15 mouse cellular contexts compared by ENCODE assay signal in genomic region chr3:52600146-52600545, GRCm38 (mm10).
DNase-seq lines count a peak whose midpoint lies in the region; ATAC-seq lines count a peak whose summit lies in the region.
"Had no signal": no experiment of that assay in that cellular context is flagged by ENCODE, and none has a peak within 500 bp of the region (broad histone marks: within the 10 kb centered on the region; RNA-seq: fewer than 3 reads in every experiment).

No protein-coding gene starts in this region.

- no peaks in the 10 kb centered on the region for H3K27me3 ChIP-seq in intestine, embryonic 14.5 days (replicated peaks; ENCODE audit: control insufficient read depth, insufficient read depth, low read length)
- no peaks in the 10 kb centered on the region for H3K27me3 ChIP-seq in intestine, embryonic 16.5 days (replicated peaks; ENCODE audit: control insufficient read depth, insufficient read depth, low read length)
- H3K27me3 ChIP-seq: embryonic facial prominence, embryonic 12.5 days; limb, embryonic 15.5 days; midbrain, embryonic 12.5 days had no signal

- no peak overlapping the region for H3K4me3 ChIP-seq in intestine, embryonic 14.5 days (ENCODE audit: low read depth, low read length)
- H3K4me3 ChIP-seq in intestine, embryonic 16.5 days (ENCODE audit: low read length), result no peak overlapping the region
- no peak overlapping the region for H3K4me3 ChIP-seq in brown adipose tissue, adult 24 weeks (ENCODE audit: insufficient read depth, low read depth, low read length)
- H3K4me3 ChIP-seq: embryonic facial prominence, embryonic 12.5 days; limb, embryonic 15.5 days; midbrain, embryonic 12.5 days had no signal

- H3K4me2 ChIP-seq in intestine, embryonic 14.5 days (ENCODE audit: low read length), result no peak overlapping the region
- no peak overlapping the region for H3K4me2 ChIP-seq in intestine, embryonic 16.5 days (ENCODE audit: low read depth, low read length)
- H3K4me2 ChIP-seq: embryonic facial prominence, embryonic 12.5 days; limb, embryonic 15.5 days; midbrain, embryonic 12.5 days had no signal

- H3K36me3 ChIP-seq in intestine, embryonic 14.5 days (ENCODE audit: control insufficient read depth, insufficient read depth, low read length), result no peaks in the 10 kb centered on the region
- no peaks in the 10 kb centered on the region for H3K36me3 ChIP-seq in intestine, embryonic 16.5 days (ENCODE audit: control insufficient read depth, insufficient read depth, low read length)
- H3K36me3 ChIP-seq: embryonic facial prominence, embryonic 12.5 days; limb, embryonic 15.5 days; midbrain, embryonic 12.5 days had no signal

- no peaks in the 10 kb centered on the region for H3K9me3 ChIP-seq in intestine, embryonic 14.5 days (ENCODE audit: control insufficient read depth, low read length)
- H3K9me3 ChIP-seq in intestine, embryonic 16.5 days (ENCODE audit: control insufficient read depth, low read length), result no peaks in the 10 kb centered on the region
- H3K9me3 ChIP-seq: embryonic facial prominence, embryonic 12.5 days; limb, embryonic 15.5 days; midbrain, embryonic 12.5 days had no signal

- WGBS in intestine, embryonic 14.5 days, result 95% methylated on average over 4 of the region's 4 CpGs
- 92% methylated on average over 4 of the region's 4 CpGs for WGBS in intestine, embryonic 16.5 days

- H3K27ac ChIP-seq in intestine, embryonic 14.5 days (ENCODE audit: low read depth), result no peak overlapping the region
- H3K27ac ChIP-seq in intestine, embryonic 16.5 days (ENCODE audit: low read length), result no peak overlapping the region
- peak overlapping the region; percentile 100 for H3K27ac ChIP-seq in brown adipose tissue, adult 24 weeks (replicated peaks; ENCODE audit: low read depth, low read length)
- H3K27ac ChIP-seq: embryonic facial prominence, embryonic 12.5 days; limb, embryonic 15.5 days; midbrain, embryonic 12.5 days; stomach, postnatal 0 days had no signal

- no peak for ATAC-seq in intestine, embryonic 14.5 days (replicated peaks; ENCODE audit: low FRiP score, low TSS enrichment, low read depth)
- ATAC-seq in intestine, embryonic 16.5 days, result no peak
- ATAC-seq: CD4-positive, CD25-positive, alpha-beta regulatory T cell, adult 4 months; hindbrain, embryonic 16.5 days had no signal

- H3K4me1 ChIP-seq in intestine, embryonic 14.5 days (replicated peaks; ENCODE audit: control insufficient read depth, insufficient read depth, low read length), result no peaks in the 10 kb centered on the region
- no peaks in the 10 kb centered on the region for H3K4me1 ChIP-seq in intestine, embryonic 16.5 days (ENCODE audit: control insufficient read depth, insufficient read depth, low read length)
- peaks cover 11% of the 10 kb centered on the region for H3K4me1 ChIP-seq in brown adipose tissue, adult 24 weeks (ENCODE audit: control insufficient read depth, insufficient read depth, insufficient read length, low read length)

- no peak overlapping the region for H3K9ac ChIP-seq in intestine, embryonic 14.5 days (ENCODE audit: low read length)
- no peak overlapping the region for H3K9ac ChIP-seq in intestine, embryonic 16.5 days (ENCODE audit: low read depth, low read length)
- H3K9ac ChIP-seq: embryonic facial prominence, embryonic 12.5 days; limb, embryonic 15.5 days; midbrain, embryonic 12.5 days had no signal

- peak; percentile 25 for DNase-seq in intestine, embryonic 14.5 days (ENCODE audit: low spot score)
- DNase-seq in adipocyte (ENCODE audit: low spot score), result peak; percentile 12
- DNase-seq in cerebellum, postnatal 14 days, result peak; percentile 65 to 68
- DNase-seq in kidney, postnatal 25 days, result no peak
- no peak for DNase-seq in urinary bladder, postnatal 4 days (ENCODE audit: low spot score in 2 of 2)
- no peak for DNase-seq in kidney, adult 8-10 months
- DNase-seq: thymus, postnatal 4 days had no signal

Comparison
In these comparisons a context has a peak if more than half of its experiments do, and no peak if none do; other contexts are left out.
1. DNase-seq: peak in intestine, embryonic 14.5 days (single experiment), adipocyte (single experiment) and cerebellum, postnatal 14 days (2 of 2); none in kidney, postnatal 25 days (0 of 2), urinary bladder, postnatal 4 days (0 of 2) and kidney, adult 8-10 months (0 of 2).